Mouse (Mus musculus) monocyte, adult 5-6 weeks (primary cell): ENCODE data around the gene Gm49630. TPM values are rescaled to one million over a fixed set of nuclear protein-coding genes. Genes with fewer than 3 reads are reported as not detected.
"Not testable (repeated sequence)": the region's sequence is repeated elsewhere in the genome, so short reads cannot be mapped to it uniquely, and the experiment has no call there.

Experiments
- ATAC-seq: fragments of 153-309, 156-312 bp; replicated peaks from 2 replicates; pipeline ENCODE4 v1.8.0; 2017; ENCODE audit warnings: mild to moderate bottlenecking; ENCODE audit not compliant: low TSS enrichment, insufficient number of reproducible peaks, severe bottlenecking, poor library complexity, low FRiP score
- total RNA-seq: library from RNA; stranded (forward); fragments of 200-1000, 200-491, 200-594 nt; gene quantifications from 3 replicates; pipeline ENCODE4 v1.2.3, GENCODE M21; 2017

Gm49630 gene
- total RNA-seq: not detected in 3 replicates

DNA sequence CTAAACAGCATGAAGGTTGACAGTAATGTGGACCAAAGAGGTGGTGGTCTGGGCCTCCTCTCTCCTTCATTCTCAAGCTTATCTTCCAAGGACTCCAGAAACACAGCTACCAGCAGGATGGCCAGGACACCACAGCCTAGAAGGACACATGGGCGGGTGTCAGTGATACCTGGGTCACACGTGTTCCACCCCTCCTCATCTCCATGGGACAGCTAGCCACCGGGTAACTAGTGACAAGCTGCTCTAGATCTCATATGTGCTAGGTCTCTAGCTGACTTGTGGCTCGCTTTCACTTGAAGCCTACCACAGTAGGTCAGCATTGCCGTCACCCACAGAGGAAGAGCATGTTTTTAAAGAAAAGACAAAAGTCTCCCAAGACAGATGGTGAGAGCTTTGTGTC lies at the start of gene Gm49630:
Gm49630 (minus strand) TSS at position 101 of the 400 bp plus-strand sequence.
- ATAC-seq: not testable (repeated sequence)

GRCm38 (mm10) chr17:7420191-7420973 lies 48.6 kb upstream of the Gm49630 start:
- ATAC-seq: peak; percentile 85

DNA sequence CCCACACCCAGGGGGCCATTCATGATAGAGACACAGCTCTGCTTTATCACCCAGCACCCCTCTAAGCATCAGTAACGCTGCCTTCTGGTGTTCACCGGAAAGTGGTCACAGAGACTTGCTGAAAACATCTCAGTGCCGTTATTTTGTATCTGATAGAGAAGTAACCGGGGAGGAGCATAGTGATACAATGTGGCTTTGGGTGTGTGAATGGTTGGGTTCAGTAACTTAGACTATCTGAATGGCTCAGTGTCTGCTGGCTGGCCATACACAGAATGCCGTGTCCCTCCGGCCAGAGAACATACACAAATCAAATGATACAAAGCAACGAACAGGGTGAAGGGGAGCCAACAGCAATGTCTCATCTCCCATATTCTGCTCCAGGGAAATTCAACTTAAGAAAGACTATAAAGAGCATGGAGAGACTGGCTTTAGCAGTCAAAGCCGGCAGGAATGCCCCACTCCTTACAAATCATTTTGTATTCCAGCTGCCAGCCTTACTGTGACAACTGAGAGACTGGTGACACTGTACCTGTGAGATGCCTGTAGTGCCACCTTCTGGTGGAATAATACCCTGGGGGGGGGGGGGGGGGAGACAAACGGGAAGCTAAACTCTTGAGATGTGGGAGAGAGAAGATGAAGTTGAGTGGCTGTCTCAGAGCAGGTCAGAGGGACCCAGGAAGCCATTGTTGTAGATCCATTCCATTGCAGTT lies 43.0 kb upstream of the Gm49630 start:
- ATAC-seq: peak; percentile 46; the same call in 1 of the 2 replicates

DNA sequence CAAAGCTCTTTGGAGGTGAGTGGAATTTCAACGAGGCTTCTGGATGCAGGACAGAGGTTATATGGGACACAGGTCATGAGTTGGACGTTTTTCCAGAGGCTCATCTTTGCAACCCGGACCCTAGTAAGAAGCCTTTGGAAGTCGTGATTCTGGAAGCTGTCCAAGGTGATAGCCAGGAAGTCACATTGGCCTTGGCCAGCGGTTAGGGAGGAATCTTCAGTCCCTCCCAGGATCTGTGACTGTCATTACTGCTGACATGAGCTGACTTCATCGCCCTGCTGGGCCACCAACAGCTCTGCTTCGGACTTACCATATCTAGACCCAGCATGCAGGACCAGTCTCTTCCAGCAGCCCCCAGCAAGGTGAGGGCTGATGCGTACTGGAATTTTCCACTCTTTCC lies 41.6 kb upstream of the Gm49630 start:
- not testable (repeated sequence) for ATAC-seq

- not testable (repeated sequence) for ATAC-seq
Measured at GRCm38 (mm10) chr17:7399770-7400169, 28.0 kb upstream of the Gm49630 start.

- ATAC-seq: peak; percentile 86
Measured at GRCm38 (mm10) chr17:7398198-7398847, 26.5 kb upstream of the Gm49630 start.

DNA sequence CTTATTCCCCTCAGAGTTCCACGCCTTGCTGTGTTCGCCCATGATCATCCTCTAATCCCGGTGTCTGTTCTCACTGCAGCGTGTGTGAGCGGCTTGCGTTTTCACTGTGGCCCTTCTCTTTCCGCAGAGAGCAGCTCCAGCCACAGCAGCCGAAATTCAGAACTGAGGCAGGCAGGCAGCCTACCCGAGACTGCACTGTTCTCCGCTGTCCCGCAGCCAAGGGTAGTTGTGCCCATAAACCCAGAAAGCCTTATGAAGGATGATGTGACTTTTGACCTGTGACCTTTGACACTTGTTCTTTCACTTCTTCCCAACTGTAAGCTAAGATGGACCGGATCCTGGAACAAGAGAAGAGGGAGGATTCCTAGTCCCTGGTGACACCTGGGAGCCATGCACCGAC lies 25.3 kb upstream of the Gm49630 start:
- ATAC-seq: not testable (repeated sequence)

DNA sequence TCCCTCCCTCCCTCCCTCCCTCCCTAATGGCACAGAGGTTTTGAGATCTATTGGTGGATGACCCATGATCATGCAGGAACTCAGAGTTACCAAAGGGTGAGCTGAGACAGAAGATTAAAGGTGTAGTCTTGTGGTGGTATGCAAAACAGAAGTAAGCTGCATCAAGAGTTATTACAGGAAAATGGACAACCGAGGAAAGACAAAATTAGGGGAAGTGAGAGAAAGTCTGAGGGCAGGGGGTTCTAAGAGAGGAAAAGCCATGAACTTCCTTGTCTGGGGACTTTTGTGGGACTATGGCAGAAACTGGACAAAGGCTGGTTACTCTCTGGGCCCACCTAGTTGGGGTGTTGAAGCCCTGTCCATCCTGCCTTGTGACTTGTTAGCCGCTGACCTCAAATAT lies 24.5 kb upstream of the Gm49630 start:
- ATAC-seq: peak; percentile 41

GRCm38 (mm10) chr17:7395671-7396070 lies 23.9 kb upstream of the Gm49630 start:
- not testable (repeated sequence) for ATAC-seq

DNA sequence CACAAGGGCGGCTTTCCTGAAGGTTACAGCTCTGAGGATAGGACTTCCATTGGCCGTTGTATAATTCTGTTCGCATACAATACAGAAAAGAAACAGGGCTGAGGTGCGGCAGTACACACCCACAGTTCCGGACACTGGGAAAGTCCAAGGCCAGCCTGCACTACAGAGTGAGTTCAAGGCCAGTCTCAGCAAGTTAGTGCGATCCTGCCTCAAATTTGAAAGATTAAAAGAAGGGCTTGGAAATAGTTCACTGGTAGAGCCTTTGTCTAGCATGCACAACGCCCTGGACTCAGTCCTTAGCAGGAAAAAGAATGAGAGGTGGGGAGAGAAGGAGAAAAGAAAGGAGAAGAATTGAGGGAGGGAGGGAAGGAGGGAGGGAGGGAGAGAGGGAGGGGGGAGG lies 23.3 kb upstream of the Gm49630 start:
- not testable (repeated sequence) for ATAC-seq

GRCm38 (mm10) chr17:7389898-7390297 lies 18.1 kb upstream of the Gm49630 start:
- ATAC-seq: not testable (repeated sequence)

GRCm38 (mm10) chr17:7388958-7389356 lies 17.2 kb upstream of the Gm49630 start:
- ATAC-seq: not testable (repeated sequence)

- ATAC-seq: not testable (repeated sequence)
Measured at GRCm38 (mm10) chr17:7388341-7388957, 16.7 kb upstream of the Gm49630 start.

DNA sequence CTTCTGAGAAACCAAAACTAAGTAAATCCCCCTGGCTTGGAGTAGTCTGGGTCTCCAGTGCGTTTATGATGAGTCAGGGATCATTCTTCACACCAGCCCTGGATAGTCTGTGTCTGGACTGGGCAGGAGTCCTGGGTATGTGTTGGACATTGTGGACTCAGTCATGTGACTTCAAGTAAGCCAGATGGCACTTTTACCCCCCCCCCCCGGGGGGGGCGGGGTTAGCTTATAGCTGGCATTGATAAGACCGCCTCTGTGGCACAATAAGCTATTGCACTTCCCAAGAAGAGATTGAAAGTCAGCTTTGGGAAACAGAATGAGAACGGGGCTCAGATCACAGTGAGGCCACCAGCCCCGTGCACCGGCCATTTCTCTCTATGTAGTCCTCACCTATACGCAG lies 14.2 kb upstream of the Gm49630 start:
- ATAC-seq: not testable (repeated sequence)

GRCm38 (mm10) chr17:7385364-7385763 lies 13.6 kb upstream of the Gm49630 start, which contains the start of gene Unc93a2:
Unc93a2 (minus strand) TSS chr17:7385464.
- ATAC-seq: not testable (repeated sequence)

DNA sequence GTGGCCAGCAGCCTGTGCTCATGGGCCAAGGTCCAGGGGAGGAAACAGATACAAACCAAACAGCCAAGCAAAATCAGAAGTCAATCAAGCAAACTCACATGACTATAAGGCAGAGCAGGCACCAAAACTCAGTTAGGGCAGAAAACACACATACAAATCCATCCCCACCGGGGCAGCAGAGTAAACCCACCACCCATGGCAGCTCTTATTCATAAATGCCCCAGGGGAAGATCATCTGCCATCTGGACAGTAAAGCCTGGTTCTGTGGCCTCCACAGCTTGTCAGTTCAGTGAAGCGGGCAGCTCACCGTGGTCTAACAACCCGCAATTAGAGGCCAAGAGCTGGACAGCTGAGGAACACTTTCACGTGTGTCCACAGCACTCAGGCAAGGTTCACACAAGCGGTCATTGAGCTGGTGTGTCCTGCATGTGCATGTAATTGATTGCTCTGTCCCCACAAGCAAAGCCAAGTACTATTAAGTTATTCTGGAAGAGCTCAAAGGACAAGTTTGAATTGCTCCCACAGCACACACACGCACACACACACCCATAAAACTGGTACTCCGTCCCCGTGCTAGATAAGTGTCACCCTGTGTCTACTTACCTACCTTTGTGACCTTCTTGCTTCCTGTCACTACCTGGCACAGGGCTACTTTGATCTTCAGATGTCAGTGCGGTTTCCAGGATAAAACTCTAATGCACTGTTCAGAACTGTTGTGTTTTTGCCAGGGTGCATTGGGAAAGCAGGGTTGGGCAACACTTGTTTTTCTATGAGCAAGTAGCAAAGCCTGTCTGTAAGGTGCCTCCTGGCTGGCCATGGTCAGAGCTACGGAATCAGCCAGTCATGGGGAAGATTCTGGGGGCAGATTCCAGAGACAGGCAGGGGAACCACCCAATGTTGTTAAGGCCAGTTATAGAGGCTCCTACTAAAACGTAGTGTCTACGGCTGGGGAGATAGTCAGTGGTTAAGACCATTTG lies 11.7 kb upstream of the Gm49630 start:
- ATAC-seq: not testable (repeated sequence)

GRCm38 (mm10) chr17:7382711-7383110 lies 10.9 kb upstream of the Gm49630 start:
- ATAC-seq: not testable (repeated sequence)

GRCm38 (mm10) chr17:7377907-7378306 lies 6.1 kb upstream of the Gm49630 start:
- not testable (repeated sequence) for ATAC-seq
